Mouse (Mus musculus): ENCODE measurements around the gene Cab39l. TPM values are rescaled to one million over a fixed set of nuclear protein-coding genes. Genes with fewer than 3 reads are reported as not detected.

The Cab39l gene
- total and polyA plus RNA-seq, 3 experiments, result 7.9 to 26.0 (median 23.8) TPM

GRCm38 (mm10) chr14:59440039-59440438, 733 bp upstream of the Cab39l start:
- H3K9ac ChIP-seq (ENCODE audit: low read depth, low read length), result peak overlapping the region; percentile 93; the same call in 1 of the 2 replicates
- intact Hi-C loops (cut with DNase I), result loop anchor here (1.0 kb wide), 1 partner anchor 75 kb away; the partner anchor contains the start of gene Phf11d
- H3K79me2 ChIP-seq (replicated peaks; ENCODE audit: control insufficient read depth, insufficient read depth, low read length), result 0 out of 2 replicates have a peak, but pooled peaks cover 2% of the 10 kb centered on the region
- no peak for DNase-seq
- peak overlapping the region; percentile 92 for H3K27ac ChIP-seq
- WGBS, result 3% methylated on average over 7 of the region's 7 CpGs
- peaks cover 2% of the 10 kb centered on the region for H3K4me1 ChIP-seq (ENCODE audit: control insufficient read depth, insufficient read depth, low read length)
- TF ChIP-seq EP300 (IDR thresholded peaks at IDR 0.05; ENCODE audit: insufficient read depth, low read depth, low read length) (no peak), CTCF (IDR thresholded peaks at IDR 0.05) (no peak), POLR2A (IDR thresholded peaks at IDR 0.05; ENCODE audit: insufficient read depth, low read depth, low read length) (no peak)
- peak overlapping the region; percentile 89 for H3K4me3 ChIP-seq
- H3K27me3 ChIP-seq (ENCODE audit: control insufficient read depth, insufficient read depth, low read length), result no peaks in the 10 kb centered on the region
- no peaks in the 10 kb centered on the region; the same call in 1 of the 2 replicates for H3K36me3 ChIP-seq (ENCODE audit: control insufficient read depth, insufficient read depth, low read length)

GRCm38 (mm10) chr14:59441472-59441805, 667 bp downstream of the Cab39l start:
- H3K4me3 ChIP-seq, result peak overlapping the region; percentile 89
- no peak for DNase-seq
- WGBS, result 2% methylated on average over 6 of the region's 6 CpGs
- no peaks in the 10 kb centered on the region for H3K27me3 ChIP-seq (ENCODE audit: control insufficient read depth, insufficient read depth, low read length)
- peak overlapping the region; percentile 92 for H3K27ac ChIP-seq
- H3K9ac ChIP-seq (ENCODE audit: low read depth, low read length), result peak overlapping the region; percentile 92
- intact Hi-C loops (cut with DNase I), result no loop called here
- peaks cover under 1% of the 10 kb centered on the region; the same call in 1 of the 2 replicates for H3K79me2 ChIP-seq (replicated peaks; ENCODE audit: control insufficient read depth, insufficient read depth, low read length)
- TF ChIP-seq CTCF (IDR thresholded peaks at IDR 0.05), result no peak
- TF ChIP-seq POLR2A (IDR thresholded peaks at IDR 0.05; ENCODE audit: insufficient read depth, low read depth, low read length), result no peak
- no peak for TF ChIP-seq EP300 (IDR thresholded peaks at IDR 0.05; ENCODE audit: insufficient read depth, low read depth, low read length)
- no peaks in the 10 kb centered on the region; the same call in 1 of the 2 replicates for H3K36me3 ChIP-seq (ENCODE audit: control insufficient read depth, insufficient read depth, low read length)
- H3K4me1 ChIP-seq (ENCODE audit: control insufficient read depth, insufficient read depth, low read length), result peaks cover 2% of the 10 kb centered on the region

GRCm38 (mm10) chr14:59445421-59445820, 4.6 kb downstream of the Cab39l start:
- intact Hi-C loops (cut with DNase I), result no loop called here

GRCm38 (mm10) chr14:59447981-59448380, 7.2 kb downstream of the Cab39l start:
- Histone ChIP-seq H3K36me3 (ENCODE audit: control insufficient read depth, insufficient read depth, low read length) (no peaks in the 10 kb centered on the region), H3K4me1 (ENCODE audit: control insufficient read depth, insufficient read depth, low read length) (no peaks in the 10 kb centered on the region; the same call in 1 of the 2 replicates), H3K79me2 (replicated peaks; ENCODE audit: control insufficient read depth, insufficient read depth, low read length) (peaks cover 1% of the 10 kb centered on the region; the same call in 1 of the 2 replicates), H3K27me3 (ENCODE audit: control insufficient read depth, insufficient read depth, low read length) (no peaks in the 10 kb centered on the region), H3K9ac (ENCODE audit: low read depth, low read length) (no peak overlapping the region), H3K27ac (no peak overlapping the region), H3K4me3 (no peak overlapping the region)
- no peak for DNase-seq
- no peak for TF ChIP-seq EP300 (IDR thresholded peaks at IDR 0.05; ENCODE audit: insufficient read depth, low read depth, low read length)
- TF ChIP-seq CTCF (IDR thresholded peaks at IDR 0.05), result no peak
- no peak for TF ChIP-seq POLR2A (IDR thresholded peaks at IDR 0.05; ENCODE audit: insufficient read depth, low read depth, low read length)
- intact Hi-C loops (cut with DNase I), result no loop called here

More at GRCm38 (mm10) chr14:59445421-59445820, 4.6 kb downstream of the Cab39l start:
- Histone ChIP-seq H3K4me3 (no peak overlapping the region), H3K27me3 (ENCODE audit: control insufficient read depth, insufficient read depth, low read length) (no peaks in the 10 kb centered on the region), H3K79me2 (replicated peaks; ENCODE audit: control insufficient read depth, insufficient read depth, low read length) (peaks cover 1% of the 10 kb centered on the region; the same call in 1 of the 2 replicates), H3K27ac (no peak overlapping the region), H3K9ac (ENCODE audit: low read depth, low read length) (no peak overlapping the region), H3K4me1 (ENCODE audit: control insufficient read depth, insufficient read depth, low read length) (no peaks in the 10 kb centered on the region; the same call in 1 of the 2 replicates), H3K36me3 (ENCODE audit: control insufficient read depth, insufficient read depth, low read length) (no peaks in the 10 kb centered on the region)
- WGBS, result 85% methylated on average over 1 of the region's 1 CpGs
- DNase-seq, result no peak
- TF ChIP-seq EP300 (IDR thresholded peaks at IDR 0.05; ENCODE audit: insufficient read depth, low read depth, low read length) (no peak), CTCF (IDR thresholded peaks at IDR 0.05) (no peak), POLR2A (IDR thresholded peaks at IDR 0.05; ENCODE audit: insufficient read depth, low read depth, low read length) (no peak)

GRCm38 (mm10) chr14:59466503-59466902, 25.7 kb downstream of the Cab39l start:
- peaks cover 4% of the 10 kb centered on the region for H3K36me3 ChIP-seq (ENCODE audit: control insufficient read depth, insufficient read depth, low read length)
- no peak overlapping the region for H3K4me3 ChIP-seq
- no peaks in the 10 kb centered on the region for H3K27me3 ChIP-seq (ENCODE audit: control insufficient read depth, insufficient read depth, low read length)
- no peaks in the 10 kb centered on the region for H3K79me2 ChIP-seq (replicated peaks; ENCODE audit: control insufficient read depth, insufficient read depth, low read length)
- no peak for DNase-seq
- TF ChIP-seq CTCF (IDR thresholded peaks at IDR 0.05) (no peak), POLR2A (IDR thresholded peaks at IDR 0.05; ENCODE audit: insufficient read depth, low read depth, low read length) (no peak), EP300 (IDR thresholded peaks at IDR 0.05; ENCODE audit: insufficient read depth, low read depth, low read length) (no peak)
- H3K9ac ChIP-seq (ENCODE audit: low read depth, low read length), result no peak overlapping the region
- intact Hi-C loops (cut with DNase I), result no loop called here
- peaks cover 2% of the 10 kb centered on the region for H3K4me1 ChIP-seq (ENCODE audit: control insufficient read depth, insufficient read depth, low read length)
- no peak overlapping the region for H3K27ac ChIP-seq
- WGBS, result 96% methylated on average over 2 of the region's 2 CpGs

- Histone ChIP-seq H3K4me1 (ENCODE audit: control insufficient read depth, insufficient read depth, low read length) (peaks cover 2% of the 10 kb centered on the region), H3K27me3 (ENCODE audit: control insufficient read depth, insufficient read depth, low read length) (no peaks in the 10 kb centered on the region), H3K9ac (ENCODE audit: low read depth, low read length) (no peak overlapping the region), H3K36me3 (ENCODE audit: control insufficient read depth, insufficient read depth, low read length) (peaks cover 4% of the 10 kb centered on the region), H3K27ac (no peak overlapping the region), H3K79me2 (replicated peaks; ENCODE audit: control insufficient read depth, insufficient read depth, low read length) (no peaks in the 10 kb centered on the region), H3K4me3 (no peak overlapping the region)
- TF ChIP-seq EP300 (IDR thresholded peaks at IDR 0.05; ENCODE audit: insufficient read depth, low read depth, low read length) (no peak), POLR2A (IDR thresholded peaks at IDR 0.05; ENCODE audit: insufficient read depth, low read depth, low read length) (no peak), CTCF (IDR thresholded peaks at IDR 0.05) (peak; percentile 70)
- no peak for DNase-seq
- intact Hi-C loops (cut with DNase I), result loop anchor here (1.0 kb wide), 1 partner anchor 89 kb away; no protein-coding TSS in a partner anchor
- 67% methylated on average over 1 of the region's 1 CpGs for WGBS
These were observed 27.0 kb downstream of the Cab39l start for GRCm38 (mm10) chr14:59467798-59468197.

Data from heart, adult 2 months (tissue).